Mouse (Mus musculus) midbrain, postnatal 0 days (tissue): ENCODE measurements around the gene Ap5s1. TPM values are rescaled to one million over a fixed set of nuclear protein-coding genes. Genes with fewer than 3 reads are reported as not detected.

ENCODE experiments used
- ATAC-seq: fragments of 200-750 bp; cut with Nextera tagmentation; 2 replicates; pipeline ENCODE4 v1.8.0; 2017; ENCODE audit warnings: moderate number of reproducible peaks, mild to moderate bottlenecking, moderate TSS enrichment, moderate library complexity; ENCODE audit not compliant: low FRiP score
- DNase-seq: peaks from one replicate; pipeline ENCODE4 v3.0.0-alpha.2; 2015; ENCODE audit warnings: low spot score
- H3K27ac ChIP-seq: fragments of 300-500 bp; sonication (generic); 2 replicates; pipeline ENCODE4 v1.5.1; 2014; ENCODE audit warnings: low read depth, mild to moderate bottlenecking, low read length, mixed read lengths
- H3K27me3 ChIP-seq: fragments of 300-500 bp; sonication (generic); 2 replicates; pipeline ENCODE4 v1.6.1; 2014; ENCODE audit warnings: low read length, control low read depth, mixed read lengths; ENCODE audit not compliant: insufficient read depth
- H3K36me3 ChIP-seq: fragments of 300-500 bp; sonication (generic); 2 replicates; pipeline ENCODE4 v1.6.1; 2014; ENCODE audit warnings: low read length, control low read depth, mixed read lengths; ENCODE audit not compliant: insufficient read depth
- H3K4me1 ChIP-seq: fragments of 300-500 bp; sonication (generic); 2 replicates; pipeline ENCODE4 v1.6.1; 2014; ENCODE audit warnings: mild to moderate bottlenecking, control low read depth, antibody characterized with exemption, low read length, mixed read lengths; ENCODE audit not compliant: insufficient read depth
- H3K4me2 ChIP-seq: fragments of 300-500 bp; sonication (generic); 2 replicates; pipeline ENCODE4 v1.6.1; 2014; ENCODE audit warnings: low read depth, mild to moderate bottlenecking, low read length, mixed read lengths; ENCODE audit not compliant: poor library complexity, severe bottlenecking
- H3K4me3 ChIP-seq: fragments of 300-500 bp; sonication (generic); 2 replicates; pipeline ENCODE4 v1.5.1; 2014; ENCODE audit warnings: low read depth, mild to moderate bottlenecking, low read length, moderate library complexity
- H3K9ac ChIP-seq: fragments of 300-500 bp; sonication (generic); replicated peaks from 2 replicates; pipeline ENCODE4 v1.6.1; 2014; ENCODE audit warnings: mild to moderate bottlenecking, low read length, moderate library complexity, mixed read lengths; ENCODE audit not compliant: poor library complexity, severe bottlenecking
- H3K9me3 ChIP-seq: fragments of 300-500 bp; sonication (generic); 2 replicates; pipeline ENCODE4 v1.6.1; 2016; ENCODE audit warnings: low read length, control low read depth
- CTCF ChIP-seq: IDR thresholded peaks from 2 replicates; pipeline ENCODE4 v1.5.1; 2016; ENCODE audit warnings: antibody characterized with exemption, mild to moderate bottlenecking
- WGBS: fragments of 180-500 bp; shearing (Covaris S2); extraction: QIAGEN DNeasy Blood & Tissue Kit; methylation state at CpG from one replicate; pipeline ENCODE4 v1.1.7; 2014; 5-methylcytosine and 5-hydroxymethylcytosine counted together
- polyA plus RNA-seq: library from polyadenylated mRNA; unstranded; fragments of >200 nt; fragmentation: Nextera tagmentation; extraction: Ambion mirVana; gene quantifications from 2 replicates; pipeline ENCODE4 v1.2.1, GENCODE M21; 2015
- total RNA-seq: library from RNA; depleted of rRNA; stranded (reverse); fragments of >200 nt; gene quantifications from 2 replicates; pipeline ENCODE4 v1.2.3, GENCODE M21; 2014

Gene Ap5s1
- total and polyA plus RNA-seq, 2 experiments from 2014 or later = 36.7 to 40.1 TPM

- Histone ChIP-seq H3K4me1 (no peaks in the 10 kb centered on the region), H3K4me3 (no peak overlapping the region), H3K27ac (no peak overlapping the region), H3K9ac (no peak overlapping the region), H3K9me3 (no peaks in the 10 kb centered on the region), H3K36me3 (peaks cover 16% of the 10 kb centered on the region), H3K4me2 (no peak overlapping the region), H3K27me3 (no peaks in the 10 kb centered on the region)
- no peak for DNase-seq
- TF ChIP-seq CTCF = no peak
- ATAC-seq = no peak
These were observed 35.3 kb downstream of the Ap5s1 start for GRCm38 (mm10) chr2:131242180-131242579.

GRCm38 (mm10) chr2:131242929-131243328 lies 36.1 kb downstream of the Ap5s1 start:
- Histone ChIP-seq H3K4me3 (no peak overlapping the region), H3K27ac (no peak overlapping the region), H3K27me3 (no peaks in the 10 kb centered on the region), H3K9me3 (no peaks in the 10 kb centered on the region), H3K9ac (no peak overlapping the region), H3K36me3 (peaks cover 16% of the 10 kb centered on the region), H3K4me2 (no peak overlapping the region), H3K4me1 (no peaks in the 10 kb centered on the region)
- DNase-seq (no peak), ATAC-seq (no peak)
- TF ChIP-seq CTCF = no peak
- WGBS = 95% methylated on average over 7 of the region's 7 CpGs

- Histone ChIP-seq H3K4me3 (no peak overlapping the region), H3K4me1 (no peaks in the 10 kb centered on the region), H3K27ac (no peak overlapping the region), H3K36me3 (no peaks in the 10 kb centered on the region), H3K9ac (0 out of 2 replicates have a peak overlapping the region, but pooled peaks have one; percentile 8), H3K4me2 (no peak overlapping the region), H3K27me3 (no peaks in the 10 kb centered on the region), H3K9me3 (no peaks in the 10 kb centered on the region)
- peak; percentile 84 for TF ChIP-seq CTCF
- ATAC-seq = peak; percentile 52; the same call in 1 of the 2 replicates
- DNase-seq = peak; percentile 73
- WGBS = 27% methylated on average over 7 of the region's 7 CpGs
These were observed 46.9 kb downstream of the Ap5s1 start for GRCm38 (mm10) chr2:131253681-131254328.

GRCm38 (mm10) chr2:131254329-131254713 lies 47.4 kb downstream of the Ap5s1 start:
- H3K9ac ChIP-seq = 0 out of 2 replicates have a peak overlapping the region, but pooled peaks have one; percentile 8
- H3K27ac ChIP-seq = no peak overlapping the region
- DNase-seq (no peak), ATAC-seq (no peak)
- TF ChIP-seq CTCF = no peak
- no peak overlapping the region for H3K4me2 ChIP-seq
- H3K9me3 ChIP-seq = no peaks in the 10 kb centered on the region
- no peaks in the 10 kb centered on the region for H3K27me3 ChIP-seq
- WGBS = 78% methylated on average over 2 of the region's 2 CpGs
- no peaks in the 10 kb centered on the region for H3K4me1 ChIP-seq
- no peaks in the 10 kb centered on the region for H3K36me3 ChIP-seq
- no peak overlapping the region for H3K4me3 ChIP-seq

- DNase-seq (no peak), ATAC-seq (no peak)
- H3K27ac ChIP-seq = no peak overlapping the region
- 48% methylated on average over 3 of the region's 3 CpGs for WGBS
- H3K9ac ChIP-seq = no peak overlapping the region
- H3K4me3 ChIP-seq = no peak overlapping the region
- no peak overlapping the region for H3K4me2 ChIP-seq
- no peaks in the 10 kb centered on the region for H3K27me3 ChIP-seq
- no peak for TF ChIP-seq CTCF
- H3K9me3 ChIP-seq = no peaks in the 10 kb centered on the region
- no peaks in the 10 kb centered on the region for H3K36me3 ChIP-seq
- no peaks in the 10 kb centered on the region for H3K4me1 ChIP-seq
These were observed 48.9 kb downstream of the Ap5s1 start for GRCm38 (mm10) chr2:131255738-131256137.

GRCm38 (mm10) chr2:131258693-131259092 lies 51.8 kb downstream of the Ap5s1 start:
- Histone ChIP-seq H3K27ac (no peak overlapping the region), H3K27me3 (no peaks in the 10 kb centered on the region), H3K9me3 (no peaks in the 10 kb centered on the region), H3K4me3 (no peak overlapping the region), H3K4me1 (no peaks in the 10 kb centered on the region), H3K9ac (no peak overlapping the region), H3K36me3 (no peaks in the 10 kb centered on the region), H3K4me2 (no peak overlapping the region)
- 77% methylated on average over 8 of the region's 8 CpGs for WGBS
- no peak for DNase-seq
- ATAC-seq = no peak
- TF ChIP-seq CTCF = no peak
